Mouse (Mus musculus): ENCODE data around the gene Grin2a.

DNA sequence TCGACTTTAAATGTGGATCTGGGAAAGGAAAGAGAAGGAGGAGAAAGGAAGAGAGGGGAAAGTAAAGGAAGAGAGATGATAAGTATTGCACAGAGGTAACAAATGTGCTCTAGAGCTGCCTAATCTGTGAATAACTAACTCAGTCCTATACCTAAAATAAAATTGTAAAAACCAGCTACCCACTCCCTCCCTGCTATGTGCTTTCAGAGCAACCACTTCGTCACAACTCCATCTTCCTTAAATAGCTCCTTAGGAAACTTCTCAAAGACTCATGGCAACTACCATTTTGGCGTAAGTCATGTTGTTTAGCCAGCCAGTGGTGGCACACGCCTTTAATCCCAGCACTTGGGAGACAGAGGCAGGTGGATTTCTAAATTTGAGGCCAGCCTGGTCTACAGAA lies 301.3 kb downstream of the Grin2a start:
- TF ChIP-seq CTCF (IDR thresholded peaks at IDR 0.05; ENCODE audit: extremely low read depth, insufficient read depth, low read length) (no peak), POLR2A (IDR thresholded peaks at IDR 0.05; ENCODE audit: extremely low read depth, insufficient read depth, low read length) (no peak)
